Mouse (Mus musculus) hindbrain, embryonic 13.5 days (tissue): ENCODE measurements around the gene Mapkap1. TPM values are rescaled to one million over a fixed set of nuclear protein-coding genes. Genes with fewer than 3 reads are reported as not detected.
A peak's percentile ranks its signal among the peaks of the same experiment; 100 is the strongest.

Source experiments
- ATAC-seq: fragments of 200-750 bp; cut with Nextera tagmentation; 2 replicates; pipeline ENCODE4 v1.8.0; 2017; ENCODE audit warnings: moderate TSS enrichment; ENCODE audit not compliant: low FRiP score
- H3K27ac ChIP-seq: fragments of 300-500 bp; sonication (generic); 2 replicates; pipeline ENCODE4 v1.5.1; 2015; ENCODE audit warnings: inconsistent platforms, mild to moderate bottlenecking, moderate library complexity
- H3K27me3 ChIP-seq: fragments of 300-500 bp; sonication (generic); 2 replicates; pipeline ENCODE4 v1.6.1; 2015; ENCODE audit warnings: mild to moderate bottlenecking, inconsistent platforms
- H3K36me3 ChIP-seq: fragments of 300-500 bp; sonication (generic); 2 replicates; pipeline ENCODE4 v1.6.1; 2015; ENCODE audit warnings: mild to moderate bottlenecking, inconsistent platforms
- H3K4me1 ChIP-seq: fragments of 300-500 bp; sonication (generic); replicated peaks from 2 replicates; pipeline ENCODE4 v1.6.1; 2015; ENCODE audit warnings: inconsistent platforms
- H3K4me2 ChIP-seq: fragments of 300-500 bp; sonication (generic); 2 replicates; pipeline ENCODE4 v1.6.1; 2015; ENCODE audit warnings: inconsistent platforms, mild to moderate bottlenecking, moderate library complexity
- H3K4me3 ChIP-seq: fragments of 300-500 bp; sonication (generic); 2 replicates; pipeline ENCODE4 v1.5.1; 2015; ENCODE audit warnings: mild to moderate bottlenecking, inconsistent platforms
- H3K9ac ChIP-seq: fragments of 300-500 bp; sonication (generic); 2 replicates; pipeline ENCODE4 v1.6.1; 2015; ENCODE audit warnings: mild to moderate bottlenecking, inconsistent platforms
- H3K9me3 ChIP-seq: fragments of 300-500 bp; sonication (generic); 2 replicates; pipeline ENCODE4 v1.6.1; 2016; ENCODE audit warnings: inconsistent platforms
- WGBS: fragments of 180-500 bp; shearing (Covaris S2); methylation state at CpG from one replicate; pipeline ENCODE4 v1.1.7; 2015; 5-methylcytosine and 5-hydroxymethylcytosine counted together
- polyA plus RNA-seq: library from polyadenylated mRNA; unstranded; fragments of >200 nt; fragmentation: Nextera tagmentation; extraction: Ambion mirVana; gene quantifications from 2 replicates; pipeline ENCODE4 v1.2.1, GENCODE M21; 2015

The Mapkap1 gene
- polyA plus RNA-seq, 1 experiment from 2014 or later: 96.6 TPM

DNA sequence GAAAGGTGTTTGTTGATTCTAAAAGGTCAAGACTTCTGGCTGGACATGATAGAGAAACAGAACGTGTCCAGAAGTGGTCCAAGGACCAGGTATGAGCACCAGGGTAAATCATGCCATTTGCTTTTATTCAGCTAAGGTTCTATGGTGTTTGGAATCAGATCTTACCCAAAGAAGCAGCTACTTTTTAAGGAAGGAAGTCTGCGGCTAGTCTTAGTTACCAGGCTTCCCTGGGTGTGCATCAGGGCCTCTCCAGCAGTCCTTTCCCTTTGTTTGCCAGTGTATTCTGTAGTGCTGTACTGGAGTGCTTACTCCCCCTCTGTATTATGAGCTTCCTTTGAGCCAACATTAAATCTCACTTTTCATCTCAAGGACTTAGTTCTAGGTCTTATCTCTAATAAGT is 111.5 kb downstream of the Mapkap1 start:
- Histone ChIP-seq H3K9ac (no peak overlapping the region), H3K4me3 (no peak overlapping the region), H3K27me3 (no peaks in the 10 kb centered on the region), H3K4me2 (no peak overlapping the region), H3K36me3 (peaks cover 2% of the 10 kb centered on the region; the same call in 1 of the 2 replicates), H3K9me3 (no peaks in the 10 kb centered on the region), H3K4me1 (no peaks in the 10 kb centered on the region), H3K27ac (no peak overlapping the region)
- WGBS: 85% methylated on average over 2 of the region's 2 CpGs
- no peak for ATAC-seq

GRCm38 (mm10) chr2:34518526-34518925 is 112.0 kb downstream of the Mapkap1 start:
- 85% methylated on average over 5 of the region's 5 CpGs for WGBS
- H3K27ac ChIP-seq: no peak overlapping the region
- H3K4me3 ChIP-seq: no peak overlapping the region
- H3K27me3 ChIP-seq: no peaks in the 10 kb centered on the region
- no peaks in the 10 kb centered on the region for H3K4me1 ChIP-seq
- H3K9ac ChIP-seq: no peak overlapping the region
- H3K4me2 ChIP-seq: no peak overlapping the region
- H3K9me3 ChIP-seq: no peaks in the 10 kb centered on the region
- peaks cover 2% of the 10 kb centered on the region; the same call in 1 of the 2 replicates for H3K36me3 ChIP-seq
- no peak for ATAC-seq

GRCm38 (mm10) chr2:34519525-34519924 is 113.0 kb downstream of the Mapkap1 start:
- H3K9ac ChIP-seq: no peak overlapping the region

DNA sequence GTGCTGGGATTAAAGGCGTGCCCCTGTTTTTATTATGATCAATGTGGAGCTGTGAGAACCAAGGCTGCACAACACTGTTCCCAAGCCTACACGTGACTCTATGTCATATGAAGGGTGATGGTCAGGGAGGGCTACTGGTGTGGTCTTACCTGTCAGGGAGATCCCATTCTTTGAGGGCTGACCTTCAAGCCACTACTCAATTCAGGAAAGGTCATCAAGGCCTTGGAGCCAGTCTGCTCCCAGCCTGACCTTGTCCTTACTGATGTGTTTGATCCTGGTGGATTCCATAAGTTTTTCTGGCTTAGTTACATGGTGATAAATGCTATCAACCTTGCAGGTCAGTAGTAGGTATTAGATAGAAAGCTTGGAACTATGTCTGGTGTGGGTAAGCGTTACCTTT is 114.8 kb downstream of the Mapkap1 start:
- WGBS: 88% methylated on average over 3 of the region's 3 CpGs
- H3K27me3 ChIP-seq: no peaks in the 10 kb centered on the region
- no peak overlapping the region for H3K4me3 ChIP-seq
- no peak overlapping the region for H3K27ac ChIP-seq
- H3K9me3 ChIP-seq: no peaks in the 10 kb centered on the region
- peaks cover 4% of the 10 kb centered on the region for H3K4me1 ChIP-seq
- H3K9ac ChIP-seq: no peak overlapping the region
- ATAC-seq: no peak
- H3K4me2 ChIP-seq: no peak overlapping the region
- peaks cover 2% of the 10 kb centered on the region; the same call in 1 of the 2 replicates for H3K36me3 ChIP-seq

More at GRCm38 (mm10) chr2:34519525-34519924, 113.0 kb downstream of the Mapkap1 start:
- no peaks in the 10 kb centered on the region for H3K4me1 ChIP-seq
- WGBS: 44% methylated on average over 6 of the region's 6 CpGs
- H3K4me3 ChIP-seq: no peak overlapping the region
- ATAC-seq: no peak
- peaks cover 2% of the 10 kb centered on the region; the same call in 1 of the 2 replicates for H3K36me3 ChIP-seq
- H3K27ac ChIP-seq: no peak overlapping the region
- no peaks in the 10 kb centered on the region for H3K9me3 ChIP-seq
- H3K4me2 ChIP-seq: no peak overlapping the region
- no peaks in the 10 kb centered on the region for H3K27me3 ChIP-seq

- no peaks in the 10 kb centered on the region for H3K9me3 ChIP-seq
- no peak overlapping the region for H3K4me3 ChIP-seq
- no peaks in the 10 kb centered on the region for H3K27me3 ChIP-seq
- H3K4me1 ChIP-seq: peaks cover 38% of the 10 kb centered on the region
- no peak overlapping the region for H3K9ac ChIP-seq
- 0 out of 2 replicates have a peak, but pooled peaks have one; percentile 36 for ATAC-seq
- peak overlapping the region; percentile 45; the same call in 1 of the 2 replicates for H3K27ac ChIP-seq
- no peak overlapping the region for H3K4me2 ChIP-seq
- WGBS: 34% methylated on average over 15 of the region's 15 CpGs
- H3K36me3 ChIP-seq: no peaks in the 10 kb centered on the region
Observed at GRCm38 (mm10) chr2:34526527-34527371, 120.2 kb downstream of the Mapkap1 start.

DNA sequence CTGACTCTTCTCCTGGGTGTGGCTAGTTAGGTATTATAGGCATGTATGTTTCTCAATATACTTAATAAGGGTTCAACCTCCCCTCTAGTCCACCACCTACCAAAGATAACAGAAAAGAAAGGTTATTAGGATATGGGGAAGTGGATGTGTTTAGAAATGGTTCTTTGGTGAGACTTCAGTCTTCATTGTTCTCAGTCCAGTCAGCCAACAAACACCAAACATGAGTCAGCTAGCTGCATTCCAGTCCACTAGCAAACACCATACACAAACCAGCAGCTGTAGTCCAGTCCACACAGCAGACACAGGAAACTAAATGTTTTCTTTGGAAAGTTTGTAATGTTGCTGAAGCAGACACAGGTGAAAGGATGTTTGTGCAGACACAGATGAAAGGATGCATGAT is 121.9 kb downstream of the Mapkap1 start:
- Histone ChIP-seq H3K4me1 (peaks cover 49% of the 10 kb centered on the region), H3K36me3 (no peaks in the 10 kb centered on the region)

GRCm38 (mm10) chr2:34530042-34530441 is 123.5 kb downstream of the Mapkap1 start:
- no peaks in the 10 kb centered on the region for H3K9me3 ChIP-seq
- 25% methylated on average over 3 of the region's 3 CpGs for WGBS
- no peak overlapping the region for H3K4me3 ChIP-seq
- H3K4me1 ChIP-seq: peaks cover 56% of the 10 kb centered on the region
- no peak for ATAC-seq
- no peaks in the 10 kb centered on the region for H3K27me3 ChIP-seq
- peak overlapping the region; percentile 59; the same call in 1 of the 2 replicates for H3K27ac ChIP-seq
- H3K9ac ChIP-seq: no peak overlapping the region
- no peaks in the 10 kb centered on the region for H3K36me3 ChIP-seq
- H3K4me2 ChIP-seq: no peak overlapping the region

More for the DNA sequence above, 121.9 kb downstream of the Mapkap1 start:
- Histone ChIP-seq H3K27ac (no peak overlapping the region), H3K9ac (no peak overlapping the region), H3K27me3 (no peaks in the 10 kb centered on the region), H3K4me3 (no peak overlapping the region), H3K4me2 (no peak overlapping the region), H3K9me3 (no peaks in the 10 kb centered on the region)
- ATAC-seq: no peak

DNA sequence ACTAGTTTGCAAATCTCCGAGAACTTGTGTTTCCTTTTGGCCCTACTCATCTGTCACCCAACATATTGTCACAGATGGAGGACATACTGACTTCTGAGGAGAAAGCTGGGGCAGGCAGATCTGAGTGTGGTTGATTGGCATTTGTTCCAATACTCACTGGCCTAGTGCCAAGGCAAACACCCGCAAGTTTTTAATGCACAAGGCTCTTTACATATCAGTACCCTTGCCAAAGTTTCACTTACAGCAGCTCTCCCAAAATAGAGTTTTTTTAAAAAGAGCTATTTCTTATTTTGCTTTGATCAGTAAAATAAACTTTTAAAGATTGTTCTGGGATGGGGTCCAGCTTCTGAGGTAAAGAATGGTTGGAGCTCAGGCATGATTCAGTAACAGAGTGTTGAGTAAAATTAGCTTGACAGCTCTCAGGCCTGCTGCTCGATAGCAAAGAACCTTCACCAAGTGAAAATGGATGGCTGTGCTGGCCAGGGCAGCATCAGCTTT is 125.3 kb downstream of the Mapkap1 start:
- WGBS: 46% methylated on average over 3 of the region's 3 CpGs
- Histone ChIP-seq H3K4me1 (peaks cover 56% of the 10 kb centered on the region), H3K9me3 (no peaks in the 10 kb centered on the region), H3K27me3 (no peaks in the 10 kb centered on the region), H3K4me3 (no peak overlapping the region), H3K9ac (no peak overlapping the region), H3K27ac (peak overlapping the region; percentile 59), H3K36me3 (no peaks in the 10 kb centered on the region), H3K4me2 (no peak overlapping the region)
- ATAC-seq: no peak

- Histone ChIP-seq H3K9ac (no peak overlapping the region), H3K27me3 (no peaks in the 10 kb centered on the region), H3K36me3 (no peaks in the 10 kb centered on the region), H3K27ac (peak overlapping the region; percentile 50), H3K4me2 (no peak overlapping the region), H3K9me3 (no peaks in the 10 kb centered on the region), H3K4me3 (no peak overlapping the region), H3K4me1 (peaks cover 50% of the 10 kb centered on the region)
- no peak for ATAC-seq
- 89% methylated on average over 1 of the region's 1 CpGs for WGBS
Observed at GRCm38 (mm10) chr2:34532394-34532793, 125.8 kb downstream of the Mapkap1 start.

- Histone ChIP-seq H3K4me1 (peaks cover 49% of the 10 kb centered on the region), H3K9me3 (no peaks in the 10 kb centered on the region), H3K27ac (peak overlapping the region; percentile 24; the same call in 1 of the 2 replicates)
Observed at GRCm38 (mm10) chr2:34533281-34533680, 126.7 kb downstream of the Mapkap1 start.

GRCm38 (mm10) chr2:34534996-34535395 is 128.4 kb downstream of the Mapkap1 start:
- no peak overlapping the region for H3K9ac ChIP-seq
- no peaks in the 10 kb centered on the region for H3K36me3 ChIP-seq
- H3K4me2 ChIP-seq: peak overlapping the region; percentile 25; the same call in 1 of the 2 replicates
- no peaks in the 10 kb centered on the region for H3K9me3 ChIP-seq
- peak overlapping the region; percentile 76 for H3K27ac ChIP-seq
- H3K4me1 ChIP-seq: peaks cover 61% of the 10 kb centered on the region
- no peaks in the 10 kb centered on the region for H3K27me3 ChIP-seq
- WGBS: 19% methylated on average over 12 of the region's 12 CpGs
- ATAC-seq: peak; percentile 76
- no peak overlapping the region for H3K4me3 ChIP-seq

More at GRCm38 (mm10) chr2:34533281-34533680, 126.7 kb downstream of the Mapkap1 start:
- no peak for ATAC-seq
- no peak overlapping the region for H3K4me3 ChIP-seq
- no peak overlapping the region for H3K4me2 ChIP-seq
- H3K36me3 ChIP-seq: no peaks in the 10 kb centered on the region
- no peak overlapping the region for H3K9ac ChIP-seq
- no peaks in the 10 kb centered on the region for H3K27me3 ChIP-seq

DNA sequence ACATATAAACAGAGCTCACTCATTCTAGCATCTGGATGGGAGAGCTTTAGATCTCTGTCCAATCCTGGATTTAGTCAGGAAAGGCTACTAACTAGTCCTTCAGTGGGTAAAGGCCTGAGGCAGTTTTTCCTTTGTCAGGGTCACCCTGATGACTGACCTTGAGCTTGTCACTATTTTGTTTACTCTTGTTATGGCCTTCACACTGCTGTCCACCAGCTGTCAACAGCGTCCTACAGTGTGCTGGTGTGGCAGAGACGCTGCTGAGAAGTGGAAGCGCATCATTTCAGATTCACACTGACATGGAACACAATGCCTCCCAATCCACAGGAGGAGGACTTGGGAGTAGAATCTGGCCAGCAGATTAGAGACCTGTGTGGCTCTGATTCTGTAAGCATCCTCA is 130.8 kb downstream of the Mapkap1 start:
- WGBS: 88% methylated on average over 3 of the region's 3 CpGs
- Histone ChIP-seq H3K4me3 (no peak overlapping the region), H3K4me1 (peaks cover 47% of the 10 kb centered on the region), H3K9me3 (no peaks in the 10 kb centered on the region), H3K9ac (no peak overlapping the region), H3K4me2 (no peak overlapping the region), H3K36me3 (no peaks in the 10 kb centered on the region), H3K27me3 (no peaks in the 10 kb centered on the region), H3K27ac (no peak overlapping the region)
- no peak for ATAC-seq
